Mouse (Mus musculus) heart, embryonic 11.5 days (tissue): Measurements from ENCODE around the gene Actr3. TPM values are rescaled to one million over a fixed set of nuclear protein-coding genes. Genes with fewer than 3 reads are reported as not detected.

Source experiments
- ATAC-seq: fragments of 200-750 bp; cut with Nextera tagmentation; replicated peaks from 2 replicates; pipeline ENCODE4 v1.8.0; 2017; ENCODE audit warnings: moderate library complexity; ENCODE audit not compliant: insufficient number of reproducible peaks, low FRiP score, low TSS enrichment
- H3K27ac ChIP-seq: fragments of 300-500 bp; sonication (generic); 2 replicates; pipeline ENCODE4 v1.5.1; 2014; ENCODE audit warnings: mild to moderate bottlenecking, low read depth, low read length
- H3K27me3 ChIP-seq: fragments of 300-500 bp; sonication (generic); 2 replicates; pipeline ENCODE4 v1.6.1; 2014; ENCODE audit warnings: mild to moderate bottlenecking, low read length, mixed read lengths; ENCODE audit not compliant: control insufficient read depth, insufficient read depth
- H3K36me3 ChIP-seq: fragments of 300-500 bp; sonication (generic); 2 replicates; pipeline ENCODE4 v1.6.1; 2014; ENCODE audit warnings: mild to moderate bottlenecking, low read length, moderate library complexity, mixed read lengths; ENCODE audit not compliant: control insufficient read depth, insufficient read depth
- H3K4me1 ChIP-seq: fragments of 300-500 bp; sonication (generic); 2 replicates; pipeline ENCODE4 v1.6.1; 2014; ENCODE audit warnings: low read length; ENCODE audit not compliant: control insufficient read depth, insufficient read depth
- H3K4me2 ChIP-seq: fragments of 300-500 bp; sonication (generic); 2 replicates; pipeline ENCODE4 v1.6.1; 2014; ENCODE audit warnings: mild to moderate bottlenecking, moderate library complexity
- H3K4me3 ChIP-seq: fragments of 300-500 bp; sonication (generic); 2 replicates; pipeline ENCODE4 v1.5.1; 2014; ENCODE audit warnings: low read depth, low read length
- H3K9ac ChIP-seq: fragments of 300-500 bp; sonication (generic); 2 replicates; pipeline ENCODE4 v1.6.1; 2014; ENCODE audit warnings: mild to moderate bottlenecking, low read depth, low read length, moderate library complexity
- H3K9me3 ChIP-seq: fragments of 300-500 bp; sonication (generic); replicated peaks from 2 replicates; pipeline ENCODE4 v1.6.1; 2016; ENCODE audit warnings: low read length; ENCODE audit not compliant: control insufficient read depth
- WGBS: fragments of 180-500 bp; shearing (Covaris S2); extraction: QIAGEN DNeasy Blood & Tissue Kit; methylation state at CpG from one replicate; pipeline ENCODE4 v1.1.7; 2014; ENCODE audit not compliant: insufficient replicate concordance; 5-methylcytosine and 5-hydroxymethylcytosine counted together
- polyA plus RNA-seq: library from polyadenylated mRNA; unstranded; fragments of >200 nt; fragmentation: Nextera tagmentation; extraction: Ambion mirVana; gene quantifications from 2 replicates; pipeline ENCODE4 v1.2.1, GENCODE M21; 2014

Gene Actr3
- polyA plus RNA-seq, 1 experiment from 2014 or later, result 286 TPM

DNA sequence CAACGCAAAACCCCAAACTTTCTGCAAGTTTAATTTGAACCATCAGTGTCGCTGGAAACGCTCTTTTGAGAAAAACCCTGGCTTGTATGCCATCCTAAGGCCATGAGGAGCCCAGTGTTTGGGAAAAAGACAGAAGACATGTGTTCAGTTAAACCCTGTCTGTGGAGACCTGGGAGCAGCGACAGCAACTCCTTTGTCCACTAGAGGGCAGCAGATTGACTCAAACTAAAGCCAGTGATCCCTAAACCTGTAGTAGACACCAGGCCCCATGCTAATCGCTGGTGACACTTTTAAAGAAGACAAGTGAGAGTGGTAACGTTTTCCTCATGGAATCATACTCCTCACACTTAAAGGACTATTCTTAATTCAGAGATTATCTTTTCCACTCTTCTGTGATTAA lies 64.7 kb downstream of the Actr3 start:
- ATAC-seq, result no peak
- Histone ChIP-seq H3K9ac (no peak overlapping the region), H3K4me2 (no peak overlapping the region), H3K36me3 (no peaks in the 10 kb centered on the region), H3K4me3 (no peak overlapping the region), H3K9me3 (no peaks in the 10 kb centered on the region), H3K27me3 (no peaks in the 10 kb centered on the region), H3K4me1 (no peaks in the 10 kb centered on the region), H3K27ac (no peak overlapping the region)
- WGBS, result 28% methylated on average over 6 of the region's 6 CpGs

DNA sequence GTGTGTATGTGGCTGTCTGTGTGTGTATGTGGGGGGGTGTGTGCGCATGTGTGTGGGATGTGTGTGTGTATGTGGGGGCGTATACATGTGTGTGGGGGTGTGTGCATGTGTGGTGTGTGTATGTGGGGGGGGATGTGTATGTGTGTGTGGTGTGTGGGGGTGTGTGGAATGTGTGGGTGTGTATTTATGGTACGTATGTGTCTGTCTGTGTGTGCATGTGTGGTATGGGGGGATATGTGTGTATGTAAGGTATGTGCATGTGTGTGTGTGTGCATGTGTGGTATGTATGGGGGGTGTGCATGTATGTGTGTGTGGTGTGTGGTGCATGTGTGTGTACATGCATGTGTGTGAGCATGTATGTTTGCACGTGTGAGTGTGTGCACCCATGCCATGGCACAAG lies 70.0 kb downstream of the Actr3 start:
- Histone ChIP-seq H3K36me3 (no peaks in the 10 kb centered on the region), H3K9me3 (no peaks in the 10 kb centered on the region), H3K27ac (no peak overlapping the region), H3K4me1 (no peaks in the 10 kb centered on the region), H3K4me2 (no peak overlapping the region), H3K9ac (no peak overlapping the region), H3K27me3 (no peaks in the 10 kb centered on the region), H3K4me3 (no peak overlapping the region)
- WGBS, result 85% methylated on average over 4 of the region's 4 CpGs
- ATAC-seq, result no peak

DNA sequence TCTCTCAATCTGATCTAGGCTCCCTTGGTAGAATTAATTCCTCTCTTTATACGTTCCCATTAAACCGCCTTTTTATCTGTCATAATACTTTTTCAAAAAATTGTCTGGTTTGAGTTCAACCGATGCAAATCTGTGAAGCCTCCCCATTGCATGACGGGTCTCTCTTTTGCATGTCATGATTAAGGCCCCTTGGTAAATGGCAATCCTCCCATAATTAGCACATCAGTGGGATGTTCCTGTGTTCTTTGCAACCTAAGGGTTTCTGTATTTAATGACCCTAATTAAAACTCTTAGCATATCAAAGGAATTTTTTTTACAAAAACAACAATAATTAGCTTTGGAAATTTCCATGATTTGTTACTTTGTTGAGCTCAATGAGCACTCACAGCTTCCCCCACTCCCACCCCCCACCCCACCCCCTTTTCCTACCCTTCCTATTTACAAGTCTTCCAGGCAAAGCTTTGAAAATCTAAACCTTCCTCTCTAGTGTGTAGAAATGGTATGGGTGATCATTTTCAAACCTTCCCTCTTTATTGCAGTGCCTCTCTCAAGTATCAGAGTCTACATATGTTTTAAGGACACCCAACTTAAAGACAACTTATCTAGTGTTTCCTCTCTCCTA lies 84.0 kb downstream of the Actr3 start:
- Histone ChIP-seq H3K27ac (no peak overlapping the region), H3K4me3 (no peak overlapping the region), H3K9me3 (no peaks in the 10 kb centered on the region), H3K27me3 (no peaks in the 10 kb centered on the region), H3K4me2 (no peak overlapping the region), H3K4me1 (no peaks in the 10 kb centered on the region), H3K9ac (no peak overlapping the region), H3K36me3 (no peaks in the 10 kb centered on the region)
- no peak for ATAC-seq
- WGBS, result 79% methylated on average over 4 of the region's 4 CpGs

DNA sequence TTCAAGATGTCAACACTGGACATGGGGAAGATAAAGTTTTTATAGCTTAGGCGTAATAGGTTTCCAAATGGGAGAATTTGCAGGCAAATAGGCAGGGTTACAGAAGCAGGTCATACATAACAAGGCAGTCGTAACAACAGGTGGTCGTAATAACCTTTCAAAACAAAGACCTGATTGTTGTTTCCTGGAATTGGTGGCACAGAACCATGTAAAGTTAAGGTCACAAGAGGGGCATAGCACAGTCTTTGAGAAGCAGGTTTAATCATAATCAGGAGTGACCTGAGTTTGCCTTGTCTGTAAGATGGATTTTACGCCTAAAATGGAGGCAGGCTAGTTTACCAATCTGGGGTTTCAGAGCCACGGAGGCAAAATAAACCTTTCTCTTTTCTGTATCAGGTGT lies 84.7 kb downstream of the Actr3 start:
- 76% methylated on average over 5 of the region's 5 CpGs for WGBS
- no peak for ATAC-seq

DNA sequence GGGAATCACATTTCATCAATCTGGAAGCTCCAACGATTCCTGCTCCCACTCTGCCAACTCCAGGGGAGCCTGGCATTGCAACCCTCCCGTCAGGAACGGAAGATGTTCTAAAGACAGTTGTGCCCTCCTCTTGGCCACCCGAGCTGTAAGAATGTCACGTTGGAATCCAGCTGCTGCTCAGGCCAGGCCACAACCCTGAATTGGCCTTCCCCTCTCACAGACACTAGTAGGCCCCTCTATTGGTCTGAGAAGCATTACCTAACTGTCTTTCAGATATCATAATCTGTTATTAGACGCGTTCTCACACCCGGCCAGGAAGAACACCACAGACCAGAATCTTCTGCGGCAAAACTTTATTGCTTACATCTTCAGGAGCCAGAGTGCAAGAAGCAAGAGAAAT lies 89.7 kb downstream of the Actr3 start:
- no peaks in the 10 kb centered on the region for H3K36me3 ChIP-seq
- no peak overlapping the region for H3K4me2 ChIP-seq
- no peaks in the 10 kb centered on the region for H3K9me3 ChIP-seq
- H3K4me3 ChIP-seq, result no peak overlapping the region
- H3K27ac ChIP-seq, result no peak overlapping the region
- H3K9ac ChIP-seq, result no peak overlapping the region
- no peaks in the 10 kb centered on the region for H3K4me1 ChIP-seq
- no peak for ATAC-seq
- H3K27me3 ChIP-seq, result no peaks in the 10 kb centered on the region
- WGBS, result 85% methylated on average over 9 of the region's 9 CpGs

More for the DNA sequence above, 84.7 kb downstream of the Actr3 start:
- H3K4me3 ChIP-seq, result no peak overlapping the region
- H3K9ac ChIP-seq, result no peak overlapping the region
- H3K4me2 ChIP-seq, result no peak overlapping the region
- no peak overlapping the region for H3K27ac ChIP-seq
- H3K36me3 ChIP-seq, result no peaks in the 10 kb centered on the region
- no peaks in the 10 kb centered on the region for H3K27me3 ChIP-seq
- H3K4me1 ChIP-seq, result no peaks in the 10 kb centered on the region
- no peaks in the 10 kb centered on the region for H3K9me3 ChIP-seq

DNA sequence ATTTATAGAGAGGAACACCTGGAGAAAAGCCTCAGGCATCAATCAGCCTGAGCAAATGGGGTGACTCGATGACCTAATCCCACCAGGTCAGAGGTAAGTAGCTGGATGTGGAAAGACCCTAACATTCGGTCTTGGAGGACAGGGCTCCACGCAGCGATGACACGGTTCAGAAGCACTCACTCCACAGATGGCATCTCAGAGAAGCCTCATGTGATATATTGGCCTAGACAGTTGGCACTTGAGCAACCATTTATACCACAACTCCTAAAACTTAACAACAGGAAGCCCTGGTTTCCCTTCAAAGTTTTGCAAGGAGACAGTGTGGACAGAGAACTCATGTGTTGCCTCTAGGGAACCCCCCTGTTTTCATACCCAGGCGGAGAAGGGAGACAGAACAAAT lies 90.1 kb downstream of the Actr3 start:
- Histone ChIP-seq H3K9me3 (no peaks in the 10 kb centered on the region), H3K36me3 (no peaks in the 10 kb centered on the region), H3K27ac (no peak overlapping the region), H3K4me2 (no peak overlapping the region), H3K9ac (no peak overlapping the region), H3K27me3 (no peaks in the 10 kb centered on the region), H3K4me3 (no peak overlapping the region), H3K4me1 (no peaks in the 10 kb centered on the region)
- WGBS, result 84% methylated on average over 6 of the region's 6 CpGs
- ATAC-seq, result no peak

DNA sequence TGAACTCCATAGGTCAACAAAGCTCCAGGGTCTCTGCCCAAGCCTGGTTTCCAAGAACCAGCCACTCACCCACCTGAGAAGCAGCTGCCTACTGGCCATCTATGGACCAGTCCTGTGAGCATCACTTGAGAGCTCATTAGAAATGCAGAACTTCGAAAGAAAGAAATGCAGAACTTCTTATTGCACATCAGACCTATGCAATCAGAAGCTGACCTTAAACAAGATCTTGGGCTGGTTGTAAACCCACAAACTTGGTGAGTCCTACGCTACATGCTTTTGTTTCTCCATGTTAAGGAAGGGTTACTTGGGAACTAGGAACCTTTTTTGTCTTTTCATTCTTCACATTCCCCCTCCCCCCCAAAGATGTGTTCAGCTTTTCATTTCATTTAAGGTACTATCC lies 92.4 kb downstream of the Actr3 start:
- no peaks in the 10 kb centered on the region for H3K9me3 ChIP-seq
- H3K4me1 ChIP-seq, result no peaks in the 10 kb centered on the region
- no peaks in the 10 kb centered on the region for H3K27me3 ChIP-seq
- ATAC-seq, result no peak
- no peak overlapping the region for H3K9ac ChIP-seq
- H3K27ac ChIP-seq, result no peak overlapping the region
- H3K4me3 ChIP-seq, result no peak overlapping the region
- 70% methylated on average over 2 of the region's 2 CpGs for WGBS
- H3K4me2 ChIP-seq, result no peak overlapping the region
- no peaks in the 10 kb centered on the region for H3K36me3 ChIP-seq

Other genes starting within 250 kb of the Actr3 start
- 40.7 and 49.3 TPM in 2 replicates for gene Slc35f5, start 124.9 kb upstream of the Actr3 start, polyA plus RNA-seq
- gene Gpr39, start 241.3 kb upstream of the Actr3 start, polyA plus RNA-seq, result 2.8 and 3.5 TPM in 2 replicates